Mouse (Mus musculus) kidney, embryonic 15.5 days (tissue): ENCODE measurements around the gene Mbnl1. TPM values are rescaled to one million over a fixed set of nuclear protein-coding genes. Genes with fewer than 3 reads are reported as not detected.

Experiments
- ATAC-seq: fragments of 200-750 bp; cut with Nextera tagmentation; replicated peaks from 2 replicates; pipeline ENCODE4 v1.8.0; 2017; ENCODE audit warnings: moderate TSS enrichment; ENCODE audit not compliant: low FRiP score
- H3K27ac ChIP-seq: fragments of 300-500 bp; sonication (generic); 2 replicates; pipeline ENCODE4 v1.5.1; 2015; ENCODE audit warnings: mild to moderate bottlenecking, inconsistent platforms
- H3K27me3 ChIP-seq: fragments of 300-500 bp; sonication (generic); 2 replicates; pipeline ENCODE4 v1.6.1; 2015; ENCODE audit warnings: inconsistent platforms
- H3K36me3 ChIP-seq: fragments of 300-500 bp; sonication (generic); 2 replicates; pipeline ENCODE4 v1.6.1; 2015; ENCODE audit warnings: inconsistent platforms
- H3K4me1 ChIP-seq: fragments of 300-500 bp; sonication (generic); 2 replicates; pipeline ENCODE4 v1.6.1; 2015; ENCODE audit warnings: inconsistent platforms
- H3K4me2 ChIP-seq: fragments of 300-500 bp; sonication (generic); 2 replicates; pipeline ENCODE4 v1.6.1; 2015; ENCODE audit warnings: moderate library complexity, mild to moderate bottlenecking, inconsistent platforms
- H3K4me3 ChIP-seq: fragments of 300-500 bp; sonication (generic); replicated peaks from 2 replicates; pipeline ENCODE4 v1.5.1; 2015; ENCODE audit warnings: mild to moderate bottlenecking, inconsistent platforms
- H3K9ac ChIP-seq: fragments of 300-500 bp; sonication (generic); 2 replicates; pipeline ENCODE4 v1.6.1; 2015; ENCODE audit warnings: mild to moderate bottlenecking, inconsistent platforms
- H3K9me3 ChIP-seq: fragments of 300-500 bp; sonication (generic); replicated peaks from 2 replicates; pipeline ENCODE4 v1.6.1; 2016; ENCODE audit warnings: inconsistent platforms
- WGBS: fragments of 180-500 bp; shearing (Covaris S2); methylation state at CpG from one replicate; pipeline ENCODE4 v1.1.7; 2015; ENCODE audit warnings: mixed read lengths; 5-methylcytosine and 5-hydroxymethylcytosine counted together
- polyA plus RNA-seq: library from polyadenylated mRNA; unstranded; fragments of >200 nt; fragmentation: Nextera tagmentation; extraction: Ambion mirVana; gene quantifications from 2 replicates; pipeline ENCODE4 v1.2.1, GENCODE M21; 2015

Mbnl1 gene
- polyA plus RNA-seq, 1 experiment from 2014 or later, result 89.4 TPM

GRCm38 (mm10) chr3:60498151-60498550 lies 25.5 kb downstream of the Mbnl1 start:
- Histone ChIP-seq H3K36me3 (no peaks in the 10 kb centered on the region), H3K27ac (no peak overlapping the region), H3K4me2 (no peak overlapping the region), H3K4me1 (peaks cover 28% of the 10 kb centered on the region), H3K9me3 (no peaks in the 10 kb centered on the region), H3K4me3 (no peak overlapping the region), H3K27me3 (no peaks in the 10 kb centered on the region), H3K9ac (no peak overlapping the region)
- WGBS, result 92% methylated on average over 2 of the region's 2 CpGs
- no peak for ATAC-seq

GRCm38 (mm10) chr3:60498646-60499045 lies 26.0 kb downstream of the Mbnl1 start:
- 81% methylated on average over 3 of the region's 3 CpGs for WGBS
- Histone ChIP-seq H3K27ac (peak overlapping the region; percentile 96; the same call in 1 of the 2 replicates), H3K4me1 (peaks cover 33% of the 10 kb centered on the region), H3K4me3 (no peak overlapping the region), H3K9me3 (no peaks in the 10 kb centered on the region), H3K9ac (no peak overlapping the region), H3K36me3 (no peaks in the 10 kb centered on the region), H3K27me3 (no peaks in the 10 kb centered on the region), H3K4me2 (no peak overlapping the region)
- ATAC-seq, result no peak

- WGBS, result 71% methylated on average over 6 of the region's 6 CpGs
- Histone ChIP-seq H3K4me1 (peaks cover 35% of the 10 kb centered on the region), H3K9me3 (no peaks in the 10 kb centered on the region), H3K4me2 (0 out of 2 replicates have a peak overlapping the region, but pooled peaks have one; percentile 72), H3K27me3 (no peaks in the 10 kb centered on the region), H3K27ac (peak overlapping the region; percentile 96), H3K4me3 (no peak overlapping the region), H3K9ac (no peak overlapping the region), H3K36me3 (no peaks in the 10 kb centered on the region)
- no peak for ATAC-seq
Observed at GRCm38 (mm10) chr3:60499157-60499578, 26.5 kb downstream of the Mbnl1 start.

GRCm38 (mm10) chr3:60499718-60500450 lies 27.3 kb downstream of the Mbnl1 start:
- Histone ChIP-seq H3K4me3 (peak overlapping the region; percentile 68), H3K4me2 (peak overlapping the region; percentile 72), H3K27me3 (no peaks in the 10 kb centered on the region), H3K4me1 (peaks cover 42% of the 10 kb centered on the region), H3K9me3 (no peaks in the 10 kb centered on the region), H3K27ac (peak overlapping the region; percentile 96), H3K9ac (peak overlapping the region; percentile 70), H3K36me3 (no peaks in the 10 kb centered on the region)
- peak; percentile 35 for ATAC-seq
- 51% methylated on average over 7 of the region's 7 CpGs for WGBS

- H3K27ac ChIP-seq, result peak overlapping the region; percentile 96
- peak overlapping the region; percentile 70 for H3K9ac ChIP-seq
- peak overlapping the region; percentile 72 for H3K4me2 ChIP-seq
- peak overlapping the region; percentile 68 for H3K4me3 ChIP-seq
- no peaks in the 10 kb centered on the region for H3K9me3 ChIP-seq
- H3K4me1 ChIP-seq, result peaks cover 45% of the 10 kb centered on the region
- H3K36me3 ChIP-seq, result no peaks in the 10 kb centered on the region
- under 1% methylated on average over 68 of the region's 96 CpGs for WGBS
- H3K27me3 ChIP-seq, result no peaks in the 10 kb centered on the region
- peak; percentile 84 for ATAC-seq
Observed at GRCm38 (mm10) chr3:60500571-60501527, 28.2 kb downstream of the Mbnl1 start.

GRCm38 (mm10) chr3:60501561-60502151 lies 29.0 kb downstream of the Mbnl1 start:
- peak overlapping the region; percentile 68 for H3K4me3 ChIP-seq
- peak; percentile 93 for ATAC-seq
- under 1% methylated on average over 29 of the region's 29 CpGs for WGBS

GRCm38 (mm10) chr3:60502155-60502987 lies 29.7 kb downstream of the Mbnl1 start:
- H3K4me2 ChIP-seq, result peak overlapping the region; percentile 72
- H3K27ac ChIP-seq, result peak overlapping the region; percentile 96
- peak overlapping the region; percentile 68 for H3K4me3 ChIP-seq
- ATAC-seq, result no peak
- peak overlapping the region; percentile 70 for H3K9ac ChIP-seq
- H3K27me3 ChIP-seq, result no peaks in the 10 kb centered on the region
- peaks cover 45% of the 10 kb centered on the region for H3K4me1 ChIP-seq
- WGBS, result 8% methylated on average over 7 of the region's 7 CpGs
- H3K9me3 ChIP-seq, result no peaks in the 10 kb centered on the region
- H3K36me3 ChIP-seq, result no peaks in the 10 kb centered on the region

More at GRCm38 (mm10) chr3:60501561-60502151, 29.0 kb downstream of the Mbnl1 start:
- H3K4me1 ChIP-seq, result peaks cover 45% of the 10 kb centered on the region
- no peaks in the 10 kb centered on the region for H3K27me3 ChIP-seq
- H3K36me3 ChIP-seq, result no peaks in the 10 kb centered on the region
- peak overlapping the region; percentile 72 for H3K4me2 ChIP-seq
- peak overlapping the region; percentile 70 for H3K9ac ChIP-seq
- peak overlapping the region; percentile 96 for H3K27ac ChIP-seq
- H3K9me3 ChIP-seq, result no peaks in the 10 kb centered on the region

GRCm38 (mm10) chr3:60503196-60503595 lies 30.6 kb downstream of the Mbnl1 start:
- H3K9me3 ChIP-seq, result no peaks in the 10 kb centered on the region
- no peak overlapping the region for H3K9ac ChIP-seq
- H3K36me3 ChIP-seq, result no peaks in the 10 kb centered on the region
- peak overlapping the region; percentile 68 for H3K4me3 ChIP-seq
- H3K4me1 ChIP-seq, result peaks cover 45% of the 10 kb centered on the region
- ATAC-seq, result no peak
- no peaks in the 10 kb centered on the region for H3K27me3 ChIP-seq
- WGBS, result 50% methylated on average over 7 of the region's 7 CpGs
- H3K27ac ChIP-seq, result 0 out of 2 replicates have a peak overlapping the region, but pooled peaks have one; percentile 48
- peak overlapping the region; percentile 72 for H3K4me2 ChIP-seq

- Histone ChIP-seq H3K27ac (no peak overlapping the region), H3K9me3 (no peaks in the 10 kb centered on the region), H3K4me1 (peaks cover 35% of the 10 kb centered on the region), H3K4me3 (no peak overlapping the region), H3K4me2 (no peak overlapping the region), H3K9ac (no peak overlapping the region), H3K27me3 (no peaks in the 10 kb centered on the region), H3K36me3 (no peaks in the 10 kb centered on the region)
- no peak for ATAC-seq
- 62% methylated on average over 5 of the region's 5 CpGs for WGBS
Observed at GRCm38 (mm10) chr3:60504775-60505430, 32.3 kb downstream of the Mbnl1 start.

- no peaks in the 10 kb centered on the region for H3K27me3 ChIP-seq
- 83% methylated on average over 5 of the region's 5 CpGs for WGBS
Observed at GRCm38 (mm10) chr3:60506821-60507220, 34.2 kb downstream of the Mbnl1 start.

GRCm38 (mm10) chr3:60507496-60507895 lies 34.9 kb downstream of the Mbnl1 start:
- H3K27me3 ChIP-seq, result no peaks in the 10 kb centered on the region
- no peaks in the 10 kb centered on the region for H3K36me3 ChIP-seq
- H3K4me3 ChIP-seq, result no peak overlapping the region
- no peak overlapping the region for H3K27ac ChIP-seq
- H3K4me1 ChIP-seq, result peaks cover 23% of the 10 kb centered on the region
- H3K9me3 ChIP-seq, result no peaks in the 10 kb centered on the region
- WGBS, result 89% methylated on average over 3 of the region's 3 CpGs
- H3K9ac ChIP-seq, result no peak overlapping the region
- H3K4me2 ChIP-seq, result no peak overlapping the region
- ATAC-seq, result no peak

More at GRCm38 (mm10) chr3:60506821-60507220, 34.2 kb downstream of the Mbnl1 start:
- no peak for ATAC-seq
- Histone ChIP-seq H3K27ac (no peak overlapping the region), H3K4me3 (no peak overlapping the region), H3K4me2 (no peak overlapping the region), H3K4me1 (peaks cover 27% of the 10 kb centered on the region), H3K9ac (no peak overlapping the region), H3K36me3 (no peaks in the 10 kb centered on the region), H3K9me3 (no peaks in the 10 kb centered on the region)
